Mouse (Mus musculus) cerebellum, postnatal 10 days (tissue): Measurements from ENCODE around the gene Nfx1.
A peak's percentile ranks its signal among the peaks of the same experiment; 100 is the strongest.

Experiments
- DNase-seq, 2 experiments: peaks; one replicate each; pipeline ENCODE4 v3.0.0; 2021; ENCODE audit warnings: mixed read lengths in 2 of 2

Nfx1 gene

GRCm38 (mm10) chr4:41047524-41048271 is 77.0 kb downstream of the Nfx1 start, which contains the start of gene Aqp7:
Aqp7 (minus strand) TSS chr4:41048139.
- DNase-seq: no peak

GRCm38 (mm10) chr4:41048926-41049325 is 78.2 kb downstream of the Nfx1 start:
- DNase-seq: no peak

DNA sequence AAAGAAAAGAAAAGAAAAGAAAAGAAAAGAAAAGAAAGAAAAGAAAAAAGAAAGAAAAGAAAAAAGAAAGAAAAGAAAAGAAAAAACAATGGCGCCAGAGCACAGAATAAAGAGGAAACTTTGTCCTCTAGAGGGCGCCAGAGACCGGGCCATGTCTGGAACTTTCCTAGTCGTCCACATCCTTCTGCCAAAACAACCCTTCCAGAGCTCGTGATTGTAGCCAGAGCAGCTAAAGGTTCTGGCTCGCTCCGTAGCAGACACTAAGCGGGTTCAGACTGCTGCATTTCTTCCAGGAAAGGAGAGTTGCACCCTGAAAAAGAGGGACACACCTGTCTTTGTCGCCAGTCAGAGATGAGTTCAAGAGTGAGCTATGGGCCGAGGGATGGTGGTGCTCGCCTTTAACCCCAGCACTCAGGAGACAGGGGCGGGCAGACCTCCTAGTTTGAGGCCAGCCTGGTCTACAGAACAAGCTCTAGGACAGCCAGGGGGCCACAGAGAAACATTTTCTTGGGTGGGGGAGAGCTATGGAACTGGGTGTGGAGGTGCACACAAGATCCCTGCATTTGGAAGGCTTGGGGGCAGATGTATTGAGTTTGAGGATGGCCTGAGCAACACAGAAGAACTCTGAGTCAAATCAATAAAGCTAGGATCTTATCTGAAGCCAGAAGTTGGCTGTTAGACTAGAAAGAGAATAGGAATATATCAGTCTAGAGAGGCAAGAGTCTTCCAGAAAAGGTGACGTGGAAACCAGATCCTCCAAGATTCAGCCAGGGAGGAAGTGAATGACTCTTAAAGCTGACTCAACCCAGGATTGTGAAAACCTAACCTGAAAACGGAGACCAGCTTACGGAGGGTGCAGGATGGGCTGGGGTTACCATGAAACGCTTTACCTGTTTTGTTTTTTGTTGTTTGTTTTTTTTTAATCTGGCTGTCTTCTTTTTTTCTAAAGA is 80.3 kb downstream of the Nfx1 start:
- DNase-seq: peak; percentile 96 to 98

- DNase-seq: no peak
Measured at GRCm38 (mm10) chr4:41051781-41052180, 81.1 kb downstream of the Nfx1 start.

DNA sequence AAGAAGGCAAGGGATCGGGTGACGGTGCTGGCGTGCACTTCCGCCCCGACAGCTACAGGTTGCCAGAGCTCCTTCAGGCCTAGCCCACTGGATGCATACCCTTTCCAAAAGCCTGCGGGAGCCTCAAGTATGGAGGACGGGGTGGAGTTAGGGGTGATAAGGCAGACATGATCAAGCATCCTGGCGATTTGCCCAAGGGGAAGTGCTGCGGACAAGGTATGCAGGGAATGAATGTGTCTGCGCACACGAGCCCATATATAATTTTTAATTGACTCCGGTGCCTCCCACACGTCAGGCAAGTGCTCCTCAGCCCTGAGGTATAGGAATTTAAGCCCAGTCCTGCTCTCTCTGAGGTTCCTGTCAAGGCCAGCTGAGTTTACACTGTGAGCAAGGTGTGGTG is 84.4 kb downstream of the Nfx1 start:
- DNase-seq: no peak

DNA sequence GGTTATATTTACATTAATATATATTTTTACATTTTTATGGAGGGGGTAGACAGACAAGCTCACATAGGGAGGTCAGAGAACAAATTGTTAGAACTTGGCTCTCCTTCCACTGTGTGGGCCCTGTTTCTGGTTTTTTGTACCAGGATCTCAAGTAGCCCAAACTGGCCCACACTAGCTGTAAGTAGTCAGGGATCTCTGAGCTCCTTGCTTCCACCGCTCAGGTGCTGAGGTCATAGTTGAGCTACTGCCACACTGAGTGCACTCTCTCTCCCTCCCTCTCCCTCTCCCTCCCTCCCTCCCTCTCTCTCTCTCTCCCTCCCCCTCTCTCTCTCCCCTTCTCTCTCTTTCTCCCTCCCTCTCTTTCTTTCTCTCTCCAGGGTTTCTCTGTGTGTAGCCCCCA is 85.5 kb downstream of the Nfx1 start:
- DNase-seq: no peak

DNA sequence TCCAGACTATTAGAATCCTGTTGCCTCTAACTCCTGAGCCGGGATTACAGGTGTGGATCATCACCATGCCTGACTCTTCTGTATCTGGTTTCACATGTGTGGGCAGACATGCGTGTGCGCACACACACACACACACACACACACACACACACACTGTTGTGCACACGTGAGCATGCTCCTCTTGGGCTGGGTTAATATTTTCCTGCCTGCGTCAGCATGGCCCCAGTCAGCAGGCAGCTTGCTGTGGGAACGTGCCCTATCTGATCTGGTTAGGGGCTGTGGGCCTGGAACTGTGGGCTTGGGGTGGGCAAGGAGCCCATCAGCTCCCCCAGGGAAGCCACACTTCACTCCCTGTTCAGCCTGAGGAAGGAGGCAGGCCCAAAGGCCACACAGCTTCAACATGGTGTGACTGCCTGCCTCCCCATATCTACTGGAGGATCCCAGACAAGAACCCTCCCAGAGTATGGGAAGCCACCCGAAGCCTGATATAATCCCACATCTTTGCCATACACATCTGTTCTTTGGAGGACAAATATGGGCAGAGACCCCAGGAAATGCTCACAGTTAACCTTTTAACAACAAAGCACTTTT is 86.1 kb downstream of the Nfx1 start:
- peak in 1 of 2 experiments; percentile 6 for DNase-seq

GRCm38 (mm10) chr4:41057361-41057760 is 86.7 kb downstream of the Nfx1 start:
- peak; percentile 54 to 62 for DNase-seq

- no peak for DNase-seq
Measured at GRCm38 (mm10) chr4:41063351-41063750, 92.6 kb downstream of the Nfx1 start.

DNA sequence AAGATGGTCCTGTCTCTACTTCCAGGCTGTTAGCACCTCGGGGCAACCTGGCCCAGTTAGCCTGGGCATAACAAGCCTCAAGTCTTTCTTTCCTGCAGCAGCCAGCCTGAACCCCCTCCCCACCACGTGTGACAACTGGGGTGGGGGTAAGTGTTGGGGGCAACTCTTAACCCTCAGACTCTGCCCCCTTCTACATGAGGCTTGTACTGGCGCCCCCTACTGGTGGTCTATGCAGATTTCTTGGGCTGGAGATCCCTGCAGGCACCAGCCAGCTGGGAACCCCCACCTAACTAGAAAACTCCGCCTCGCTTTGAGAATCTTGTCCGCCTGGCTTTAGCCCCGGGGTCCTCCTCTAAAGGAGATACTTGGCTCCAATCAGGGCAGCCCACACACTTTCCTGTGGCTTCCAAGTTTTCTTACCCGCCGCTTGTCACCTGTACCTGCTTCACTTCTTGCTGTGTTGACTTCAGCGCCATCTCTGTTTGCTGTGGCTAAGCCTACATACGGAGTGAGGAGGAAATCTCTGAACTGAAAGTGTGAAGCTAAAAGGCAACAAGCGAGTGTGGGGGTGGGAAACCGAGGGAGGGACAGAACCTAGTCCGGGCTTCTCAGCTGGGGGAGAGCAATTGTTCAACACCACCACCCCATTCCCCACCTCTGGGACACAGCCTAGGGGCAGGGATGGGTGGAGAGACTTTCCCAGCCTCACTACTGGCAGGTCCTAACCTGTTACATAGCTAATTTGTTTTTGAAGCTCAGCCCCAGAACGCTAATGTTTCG is 93.4 kb downstream of the Nfx1 start:
- DNase-seq: peak; percentile 39 to 41

DNA sequence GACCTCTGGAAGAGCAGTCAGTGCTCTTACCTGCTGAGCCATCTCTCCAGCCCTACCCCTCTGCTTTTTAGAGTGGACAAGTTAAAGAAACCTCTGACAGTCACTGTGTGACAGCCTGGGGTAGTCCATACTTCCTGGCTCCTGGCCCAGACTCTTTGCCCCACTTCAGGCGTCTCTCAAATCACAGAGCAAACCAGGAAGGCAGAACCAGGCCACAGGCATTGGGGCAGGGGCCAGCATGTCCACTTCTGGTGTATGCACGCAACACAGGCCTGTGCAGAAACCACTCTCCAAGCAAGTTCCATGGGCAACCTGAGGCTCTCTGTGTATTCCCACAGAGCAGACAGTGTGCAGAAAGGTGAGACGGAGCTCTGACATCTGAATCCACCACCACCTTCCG is 94.5 kb downstream of the Nfx1 start:
- no peak for DNase-seq

DNA sequence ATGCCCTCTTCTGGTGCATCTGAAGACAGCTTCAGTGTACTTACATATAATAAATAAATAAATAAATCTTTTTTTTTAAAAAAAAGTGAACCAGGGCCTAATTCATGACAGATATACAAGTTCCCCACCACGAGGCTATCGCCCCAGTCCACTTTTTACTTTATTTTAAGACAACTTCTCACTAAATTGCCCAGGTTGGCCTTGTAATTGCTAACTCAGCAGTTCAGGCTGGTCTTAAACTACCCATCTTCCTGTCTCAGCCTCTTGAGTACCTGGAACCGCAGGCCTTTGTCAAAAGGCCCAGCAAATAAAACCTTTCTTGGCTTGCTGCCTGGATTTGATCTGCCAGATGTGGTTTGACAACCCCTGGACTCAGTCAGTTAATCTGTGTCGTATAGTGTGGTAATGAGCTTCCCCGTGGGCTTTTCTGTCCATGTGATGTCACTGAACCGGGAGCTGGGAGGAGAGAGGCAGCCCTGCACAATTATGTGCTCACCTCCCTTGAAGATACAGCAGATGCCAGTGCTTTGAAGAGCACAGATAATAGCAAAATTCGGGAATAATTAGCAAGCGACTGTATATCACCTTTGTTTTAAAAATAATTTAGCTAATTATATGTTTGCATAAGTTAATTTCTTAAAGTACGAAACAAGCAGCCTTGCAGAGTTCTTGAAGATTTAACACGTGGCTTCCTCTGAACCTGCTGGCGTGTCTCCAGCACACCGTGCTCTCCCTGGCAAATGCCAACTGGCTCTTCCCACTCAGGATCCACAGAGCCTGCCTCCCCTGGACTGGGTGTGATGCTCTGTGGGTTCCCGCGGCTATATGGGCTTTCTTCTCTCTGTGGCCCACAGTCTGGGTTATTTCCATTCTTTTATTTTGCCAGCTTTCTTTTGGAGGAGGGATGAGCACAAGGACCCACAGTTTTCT is 101.1 kb downstream of the Nfx1 start:
- peak; percentile 71 for DNase-seq

DNA sequence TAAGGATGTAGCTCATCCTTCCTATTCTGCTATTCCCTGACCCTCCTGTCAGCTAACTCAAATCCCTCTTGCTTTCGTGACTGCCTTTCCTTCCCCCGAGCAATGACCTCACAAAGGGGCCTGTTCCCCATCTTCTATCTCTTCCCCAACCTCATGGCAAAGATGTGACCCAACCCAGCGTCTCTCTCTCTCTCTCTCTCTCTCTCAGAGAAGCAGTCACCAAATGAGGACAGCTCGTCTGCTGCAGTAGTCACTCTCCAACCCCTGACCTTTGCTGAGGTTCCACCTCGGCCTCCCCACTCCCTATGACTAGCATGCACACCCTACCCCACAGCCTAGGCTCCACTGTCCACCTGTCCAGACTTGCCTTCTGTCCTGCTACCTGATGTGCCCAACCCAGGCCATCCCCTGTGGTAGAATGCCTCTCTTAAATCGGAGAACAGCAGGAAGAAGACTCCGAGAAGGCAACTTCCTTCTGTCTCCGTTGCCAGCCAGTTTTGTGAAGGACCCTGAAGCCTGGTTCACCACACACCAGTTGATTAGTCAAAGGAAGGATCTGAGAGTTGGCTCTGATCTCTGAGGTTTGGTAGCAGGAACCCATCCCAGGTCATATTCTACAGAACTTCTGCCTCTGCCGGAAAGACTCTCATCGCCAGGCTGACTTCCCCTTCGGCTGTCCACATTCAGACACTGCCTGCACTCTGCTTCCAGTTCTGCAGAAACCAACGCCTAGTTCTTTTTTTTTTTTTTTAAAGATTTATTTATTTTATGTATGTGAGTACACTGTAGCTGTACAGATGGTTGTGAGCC is 102.5 kb downstream of the Nfx1 start:
- DNase-seq: no peak

DNA sequence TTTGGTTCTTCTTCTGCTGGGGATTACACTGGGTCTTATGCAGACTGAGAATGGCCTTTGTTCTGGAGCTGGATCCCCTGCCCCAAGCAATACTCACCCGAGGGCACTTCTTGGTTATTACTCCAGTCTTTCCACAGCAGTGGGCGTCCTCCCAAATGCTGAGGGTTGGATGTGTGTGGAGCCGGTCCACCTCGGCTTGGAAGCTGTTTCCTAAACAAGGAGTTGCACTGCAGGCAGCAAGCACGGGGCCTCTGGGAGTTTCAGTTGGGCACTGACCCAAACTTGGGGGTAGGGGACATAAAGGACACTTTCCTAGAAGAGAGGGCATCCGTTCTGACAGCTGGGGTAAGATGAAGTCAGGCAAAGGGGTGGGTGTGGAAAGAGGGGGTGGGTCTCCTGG is 103.8 kb downstream of the Nfx1 start:
- no peak for DNase-seq
